15 mouse cellular contexts compared by ENCODE assay signal in the genomic region with DNA sequence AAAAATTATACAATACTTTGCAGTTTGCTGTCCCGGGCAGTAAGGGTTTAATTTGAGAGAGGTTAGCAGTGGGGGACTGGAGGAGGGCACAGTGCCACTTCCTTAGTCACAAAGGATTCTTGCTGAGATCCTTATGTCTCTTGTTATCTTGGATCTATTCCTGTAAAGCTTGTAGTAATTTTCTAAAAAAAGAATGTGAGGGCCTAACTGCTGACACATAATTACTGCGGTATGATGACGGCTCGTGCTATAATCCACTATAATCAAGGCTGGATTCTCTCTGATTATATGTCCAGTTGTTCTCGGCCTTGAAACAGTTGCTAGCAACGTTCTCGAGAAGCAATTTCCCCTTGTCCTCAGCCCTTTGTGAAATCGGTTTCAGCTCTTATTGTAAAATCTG. TPM values are rescaled to one million over a fixed set of nuclear protein-coding genes. Genes with fewer than 3 reads are reported as not detected.
DNase-seq lines count a peak whose midpoint lies in the region; ATAC-seq and TF ChIP-seq lines count a peak whose summit lies in the region.
"Had no signal": no experiment of that assay in that cellular context is flagged by ENCODE, and none has a peak within 500 bp of the region (broad histone marks: within the 10 kb centered on the region; RNA-seq: fewer than 3 reads in every experiment).

No protein-coding gene starts in this region.

- intact Hi-C loops in heart, postnatal 25 days (cut with DNase I) = no loop called here

- no peak for DNase-seq in heart, postnatal 25 days (ENCODE audit: low spot score)
- peak; percentile 51 for DNase-seq in Muller cell, postnatal 12 days (ENCODE audit: inconsistent ontology term)
- peak; percentile 91 for DNase-seq in cerebellum, adult 11-12 months
- no peak for DNase-seq in frontal cortex, postnatal 36 days (ENCODE audit: low spot score in 2 of 2)
- no peak for DNase-seq in right cerebral cortex, postnatal 36 days (ENCODE audit: low spot score in 2 of 2)
- DNase-seq: adrenal gland, adult 2 months; kidney, adult 2 months; thymus, postnatal 25 days had no signal

- no peak for ATAC-seq in heart, embryonic 15.5 days (replicated peaks; ENCODE audit: insufficient number of reproducible peaks, insufficient read depth, low FRiP score, low read depth)

- H3K4me3 ChIP-seq in heart, embryonic 15.5 days = no peak overlapping the region
- no peak overlapping the region for H3K4me3 ChIP-seq in embryonic fibroblast, embryonic 13.5 days (ENCODE audit: insufficient read depth, low read length)
- H3K4me3 ChIP-seq: embryonic facial prominence, embryonic 12.5 days; hindbrain, embryonic 15.5 days; neural tube, embryonic 15.5 days had no signal

- peaks cover 15% of the 10 kb centered on the region for H3K4me1 ChIP-seq in heart, embryonic 15.5 days (replicated peaks)
- H3K4me1 ChIP-seq in embryonic fibroblast, embryonic 13.5 days (ENCODE audit: control insufficient read depth, insufficient read depth, low read length) = no peaks in the 10 kb centered on the region
- H3K4me1 ChIP-seq: embryonic facial prominence, embryonic 12.5 days; hindbrain, embryonic 15.5 days; neural tube, embryonic 15.5 days had no signal

- peak overlapping the region; percentile 23; the same call in 1 of the 2 replicates for H3K27ac ChIP-seq in heart, embryonic 15.5 days
- peak overlapping the region; percentile 26; the same call in 1 of the 2 replicates for H3K27ac ChIP-seq in embryonic fibroblast, embryonic 13.5 days (ENCODE audit: insufficient read depth, low read length)
- H3K27ac ChIP-seq: embryonic facial prominence, embryonic 12.5 days; hindbrain, embryonic 15.5 days; macrophage; neural tube, embryonic 15.5 days had no signal

- TF ChIP-seq POLR2A in embryonic fibroblast, embryonic 13.5 days (IDR thresholded peaks at IDR 0.05; ENCODE audit: low read depth, low read length) = no peak

- 37% methylated on average over 8 of the region's 8 CpGs for WGBS in heart, embryonic 15.5 days

- no peak overlapping the region for H3K4me2 ChIP-seq in heart, embryonic 15.5 days
- H3K4me2 ChIP-seq: embryonic facial prominence, embryonic 12.5 days; hindbrain, embryonic 15.5 days; neural tube, embryonic 15.5 days had no signal

- H3K36me3 ChIP-seq in heart, embryonic 15.5 days = no peaks in the 10 kb centered on the region
- H3K36me3 ChIP-seq: embryonic facial prominence, embryonic 12.5 days; hindbrain, embryonic 15.5 days; neural tube, embryonic 15.5 days had no signal

- no peak for TF ChIP-seq CTCF in embryonic fibroblast, embryonic 13.5 days (IDR thresholded peaks at IDR 0.05; ENCODE audit: borderline replicate concordance, insufficient read depth, low read length)

- H3K9me3 ChIP-seq in heart, embryonic 15.5 days (replicated peaks) = no peaks in the 10 kb centered on the region
- H3K9me3 ChIP-seq: embryonic facial prominence, embryonic 12.5 days; hindbrain, embryonic 15.5 days; neural tube, embryonic 15.5 days had no signal

- H3K9ac ChIP-seq in heart, embryonic 15.5 days = no peak overlapping the region
- H3K9ac ChIP-seq: embryonic facial prominence, embryonic 12.5 days; hindbrain, embryonic 15.5 days; neural tube, embryonic 15.5 days had no signal

- no peaks in the 10 kb centered on the region for H3K27me3 ChIP-seq in heart, embryonic 15.5 days
- H3K27me3 ChIP-seq: CH12.LX; embryonic facial prominence, embryonic 12.5 days; hindbrain, embryonic 15.5 days; neural tube, embryonic 15.5 days had no signal

RNA-seq across cellular contexts. Expression of a gene that starts 44.4 kb away (rescaled TPM):
- polyA plus RNA-seq in heart, embryonic 15.5 days (2015; fragmentation: Nextera tagmentation; extraction: Ambion mirVana) = 30.4 and 32.8 TPM in 2 replicates
- 10 to 100 TPM; 31.6 to 32.5 TPM for total RNA-seq in heart, postnatal 25 days (2021)
- 21.1 and 38.2 TPM in 2 replicates for polyA plus RNA-seq in embryonic fibroblast, embryonic 13.5 days (2011; ENCODE audit: insufficient read length, low read depth, missing spikeins)
- total RNA-seq: CH12.LX had no signal

Comparison
In these comparisons a context has a peak if more than half of its experiments do, and no peak if none do; other contexts are left out.
1. DNase-seq: peak in Muller cell, postnatal 12 days (single experiment) and cerebellum, adult 11-12 months (single experiment); none in heart, postnatal 25 days (single experiment), frontal cortex, postnatal 36 days (0 of 2) and right cerebral cortex, postnatal 36 days (0 of 2).